23 mouse cellular contexts compared by ENCODE assay signal in the genomic region with DNA sequence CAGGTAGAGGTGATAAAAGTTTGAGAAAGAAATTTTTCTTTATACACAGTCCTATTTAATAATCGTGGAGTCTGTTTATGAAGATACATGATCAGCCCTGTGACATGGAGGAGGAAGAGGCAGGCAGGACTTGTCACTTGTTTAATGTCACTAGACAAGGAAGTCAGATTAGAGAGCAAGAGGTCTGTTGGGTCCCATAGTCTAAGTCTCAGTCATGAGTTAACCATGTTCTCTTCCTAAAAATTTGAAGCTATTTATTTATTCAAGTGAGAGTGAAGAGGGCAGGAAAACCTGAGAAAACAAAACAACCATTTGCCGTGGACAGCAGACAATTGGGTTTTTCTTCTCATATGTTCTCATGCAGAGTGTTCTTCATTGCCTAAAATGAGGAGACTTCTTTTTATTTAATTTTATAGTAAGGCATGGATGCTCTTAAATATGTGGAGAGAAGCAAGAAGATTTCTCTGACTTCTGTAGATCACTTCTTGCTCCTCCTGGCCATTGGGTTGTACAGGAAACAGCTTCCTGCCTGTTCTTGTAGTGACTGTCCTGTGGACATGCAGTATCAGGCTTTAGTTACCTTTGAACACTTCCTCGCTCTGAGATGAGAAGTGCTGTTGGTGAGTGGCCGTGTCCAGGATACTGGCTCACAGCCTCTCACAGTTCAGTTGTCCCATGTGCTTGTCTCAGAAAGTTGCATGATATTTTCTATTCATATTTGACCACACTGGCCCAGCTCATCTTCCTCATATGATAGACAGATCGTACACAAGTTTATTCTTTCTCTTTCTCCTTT. TPM values are rescaled to one million over a fixed set of nuclear protein-coding genes. Genes with fewer than 3 reads are reported as not detected.
DNase-seq lines count a peak whose midpoint lies in the region; ATAC-seq and TF ChIP-seq lines count a peak whose summit lies in the region.
"Had no signal": no experiment of that assay in that cellular context is flagged by ENCODE, and none has a peak within 500 bp of the region (broad histone marks: within the 10 kb centered on the region; RNA-seq: fewer than 3 reads in every experiment).

No protein-coding gene starts in this region.

- H3K36me3 ChIP-seq in kidney, embryonic 16.5 days (ENCODE audit: insufficient read depth, low read length): no peaks in the 10 kb centered on the region
- H3K36me3 ChIP-seq in intestine, postnatal 0 days (ENCODE audit: control insufficient read depth, insufficient read depth): no peaks in the 10 kb centered on the region; the same call in 1 of the 2 replicates
- H3K36me3 ChIP-seq: embryonic facial prominence, embryonic 13.5 days; hindbrain, embryonic 12.5 days; limb, embryonic 15.5 days had no signal

- H3K27me3 ChIP-seq in kidney, embryonic 16.5 days (ENCODE audit: insufficient read depth, low read length): no peaks in the 10 kb centered on the region
- H3K27me3 ChIP-seq in intestine, postnatal 0 days (replicated peaks; ENCODE audit: control insufficient read depth, insufficient read depth, low read length): no peaks in the 10 kb centered on the region
- H3K27me3 ChIP-seq: CH12.LX; embryonic facial prominence, embryonic 13.5 days; hindbrain, embryonic 12.5 days; limb, embryonic 15.5 days had no signal

- WGBS in kidney, embryonic 16.5 days: 69% methylated on average over 5 of the region's 5 CpGs
- WGBS in intestine, postnatal 0 days: 74% methylated on average over 5 of the region's 5 CpGs

- peak; percentile 88 for DNase-seq in heart, adult 11 months
- no peak for DNase-seq in heart, postnatal 14 days
- no peak for DNase-seq in kidney, postnatal 36 days
- DNase-seq in 416B (ENCODE audit: low read depth): peak; percentile 80
- no peak for DNase-seq in spleen, postnatal 4 days (ENCODE audit: low spot score in 2 of 2)
- DNase-seq: adrenal gland, postnatal 25 days; cerebellum, adult 2 months; forebrain, postnatal 0 days; midbrain, embryonic 14.5 days; retina, postnatal 1 day; right cerebral cortex, postnatal 4 days; thymus, postnatal 36 days had no signal

- no peak overlapping the region for H3K4me2 ChIP-seq in kidney, embryonic 16.5 days (replicated peaks; ENCODE audit: low read depth, low read length)
- H3K4me2 ChIP-seq in intestine, postnatal 0 days (replicated peaks; ENCODE audit: low read depth): no peak overlapping the region
- H3K4me2 ChIP-seq: embryonic facial prominence, embryonic 13.5 days; hindbrain, embryonic 12.5 days; limb, embryonic 15.5 days had no signal

- TF ChIP-seq CTCF in intestine, postnatal 0 days (IDR thresholded peaks at IDR 0.05; ENCODE audit: low read depth): no peak

- H3K4me3 ChIP-seq in kidney, embryonic 16.5 days (ENCODE audit: low read length): no peak overlapping the region
- H3K4me3 ChIP-seq in intestine, postnatal 0 days (ENCODE audit: low read depth, low read length): no peak overlapping the region
- H3K4me3 ChIP-seq: embryonic facial prominence, embryonic 13.5 days; hindbrain, embryonic 12.5 days; limb, embryonic 15.5 days; myocyte had no signal

- H3K9ac ChIP-seq in kidney, embryonic 16.5 days (replicated peaks; ENCODE audit: low read length): no peak overlapping the region
- no peak overlapping the region for H3K9ac ChIP-seq in intestine, postnatal 0 days (ENCODE audit: low read depth, low read length)
- H3K9ac ChIP-seq: embryonic facial prominence, embryonic 13.5 days; forebrain, postnatal 0 days; hindbrain, embryonic 12.5 days; limb, embryonic 15.5 days had no signal

- H3K9me3 ChIP-seq in kidney, embryonic 16.5 days (ENCODE audit: low read length): no peaks in the 10 kb centered on the region
- H3K9me3 ChIP-seq in intestine, postnatal 0 days (ENCODE audit: control insufficient read depth): no peaks in the 10 kb centered on the region
- H3K9me3 ChIP-seq: embryonic facial prominence, embryonic 13.5 days; hindbrain, embryonic 12.5 days; limb, embryonic 15.5 days had no signal

- ATAC-seq in kidney, embryonic 16.5 days (ENCODE audit: low FRiP score, low TSS enrichment): no peak
- peak; percentile 23; the same call in 1 of the 2 replicates for ATAC-seq in granulocyte monocyte progenitor cell, adult 5-6 weeks (replicated peaks; ENCODE audit: poor library complexity, severe bottlenecking)
- ATAC-seq in intestine, postnatal 0 days: no peak
- ATAC-seq: activated CD4-positive, CD25-positive, alpha-beta regulatory T cell, adult 4 months; forebrain, postnatal 0 days; inflammation-experienced regulatory T-cells, adult 6 months had no signal

- 0 out of 2 replicates have a peak overlapping the region, but pooled peaks have one; percentile 10 for H3K27ac ChIP-seq in kidney, embryonic 16.5 days (ENCODE audit: low read length)
- no peak overlapping the region for H3K27ac ChIP-seq in intestine, postnatal 0 days (ENCODE audit: low read depth, low read length)
- H3K27ac ChIP-seq: embryonic facial prominence, embryonic 13.5 days; hindbrain, embryonic 12.5 days had no signal

- peaks cover 11% of the 10 kb centered on the region; the same call in 1 of the 2 replicates for H3K4me1 ChIP-seq in kidney, embryonic 16.5 days (ENCODE audit: insufficient read depth, low read length)
- no peaks in the 10 kb centered on the region for H3K4me1 ChIP-seq in intestine, postnatal 0 days (replicated peaks; ENCODE audit: control insufficient read depth, insufficient read depth, low read length)
- H3K4me1 ChIP-seq: embryonic facial prominence, embryonic 13.5 days; hindbrain, embryonic 12.5 days; limb, embryonic 15.5 days had no signal

- intact Hi-C loops in heart, postnatal 14 days (cut with DNase I): no loop called here

RNA-seq across cellular contexts. Expression of a gene that starts 22.1 kb away (rescaled TPM):
- 10 to 100 TPM; 28.8 to 42.7 TPM for total RNA-seq in heart, postnatal 14 days (2021)
- polyA plus RNA-seq in kidney, embryonic 16.5 days (2015; fragmentation: Nextera tagmentation; extraction: Ambion mirVana): 12.3 and 13.0 TPM in 2 replicates
- 0.13 and 0.24 TPM in 2 replicates for total RNA-seq in granulocyte monocyte progenitor cell, adult 5-6 weeks (2014; fragmentation: Nextera tagmentation)
- 0.04 and 0.05 TPM in 2 replicates for total RNA-seq in granulocyte monocyte progenitor cell, adult 5-6 weeks (2017)
- polyA plus RNA-seq in intestine, postnatal 0 days (2015; fragmentation: Nextera tagmentation; extraction: Ambion mirVana): 17.2 and 23.4 TPM in 2 replicates
- total RNA-seq: neutrophil, adult 5-6 weeks had no signal

RNA-seq across cellular contexts. Expression of a gene that starts 53.9 kb away (rescaled TPM):
- total RNA-seq in heart, postnatal 14 days (2021): 1 to 10 TPM; 6.3 to 7.9 TPM
- polyA plus RNA-seq in kidney, embryonic 16.5 days (2015; fragmentation: Nextera tagmentation; extraction: Ambion mirVana): 6.8 and 7.2 TPM in 2 replicates
- 2.8 and 3.0 TPM in 2 replicates for total RNA-seq in granulocyte monocyte progenitor cell, adult 5-6 weeks (2014; fragmentation: Nextera tagmentation)
- total RNA-seq in granulocyte monocyte progenitor cell, adult 5-6 weeks (2017): 2.7 and 2.8 TPM in 2 replicates
- polyA plus RNA-seq in intestine, postnatal 0 days (2015; fragmentation: Nextera tagmentation; extraction: Ambion mirVana): 59.3 and 73.8 TPM in 2 replicates
- polyA plus RNA-seq: activated CD4-positive, CD25-positive, alpha-beta regulatory T cell, adult 4 months had no signal

Comparison
In these comparisons a context has a peak if more than half of its experiments do, and no peak if none do; other contexts are left out.
1. DNase-seq: peak in heart, adult 11 months (single experiment) and 416B (single experiment); none in heart, postnatal 14 days (0 of 2), kidney, postnatal 36 days (0 of 2) and spleen, postnatal 4 days (0 of 2).
2. RNA of a gene that starts 22.1 kb away (total RNA-seq): 28.8 to 42.7 TPM in heart, postnatal 14 days; 0.04 to 0.24 TPM in granulocyte monocyte progenitor cell, adult 5-6 weeks; every median in the first group is over 10 times any median in the second.